Mouse (Mus musculus) small intestine, adult 2 months (tissue): ENCODE results near the gene Polg2. TPM values are rescaled to one million over a fixed set of nuclear protein-coding genes. Genes with fewer than 3 reads are reported as not detected.

Experiments
- H3K27ac ChIP-seq: fragments of 200-500 bp; 2 replicates; pipeline ENCODE4 v1.5.1; 2012; ENCODE audit warnings: low read depth, low read length, control low read depth, inconsistent platforms; ENCODE audit not compliant: insufficient read depth
- H3K27me3 ChIP-seq: fragments of 200-500 bp; 2 replicates; pipeline ENCODE4 v1.6.1; 2012; ENCODE audit warnings: mild to moderate bottlenecking, moderate library complexity, low read length, inconsistent platforms; ENCODE audit not compliant: control insufficient read depth, insufficient read depth
- H3K36me3 ChIP-seq: fragments of 200-500 bp; 2 replicates; pipeline ENCODE4 v1.6.1; 2012; ENCODE audit warnings: mild to moderate bottlenecking, low read length, control low read depth, inconsistent platforms; ENCODE audit not compliant: control insufficient read depth, insufficient read depth
- H3K4me1 ChIP-seq: fragments of 200-500 bp; 2 replicates; pipeline ENCODE4 v1.6.1; 2012; ENCODE audit warnings: low read length, inconsistent platforms, mixed read lengths; ENCODE audit not compliant: control insufficient read depth, insufficient read depth, insufficient read length
- H3K4me3 ChIP-seq: fragments of 200-500 bp; 2 replicates; pipeline ENCODE4 v1.5.1; 2012; ENCODE audit warnings: low read depth, mild to moderate bottlenecking, control low read depth, inconsistent platforms, low read length, moderate library complexity
- CTCF ChIP-seq: fragments of 200-500 bp; IDR thresholded peaks from 2 replicates; pipeline ENCODE4 v1.5.1; 2012; ENCODE audit warnings: low read depth, mild to moderate bottlenecking, control low read depth, inconsistent platforms, low read length, moderate library complexity, mixed read lengths; ENCODE audit not compliant: insufficient replicate concordance, insufficient read length; ENCODE audit errors: extremely low read depth
- POLR2A ChIP-seq: fragments of 200-500 bp; IDR thresholded peaks from 2 replicates; pipeline ENCODE4 v1.6.1; 2012; ENCODE audit warnings: low read depth, mild to moderate bottlenecking, control low read depth, inconsistent platforms, low read length, moderate library complexity
- WGBS: fragments of 180-500 bp; shearing (Covaris S2); methylation state at CpG from one replicate; pipeline ENCODE4 v1.1.7; 2018; 5-methylcytosine and 5-hydroxymethylcytosine counted together
- polyA plus RNA-seq: library from polyadenylated mRNA; depleted of rRNA; stranded (reverse); fragments of >200 nt; gene quantifications from 2 replicates; pipeline ENCODE4 v1.2.3, GENCODE M21; 2012

Polg2 gene
- polyA plus RNA-seq, 1 experiment = 11.0 TPM

- Histone ChIP-seq H3K27ac (peak overlapping the region; percentile 98), H3K4me3 (peak overlapping the region; percentile 82), H3K36me3 (peaks cover 32% of the 10 kb centered on the region), H3K4me1 (peaks cover 2% of the 10 kb centered on the region; the same call in 1 of the 2 replicates), H3K27me3 (no peaks in the 10 kb centered on the region)
- no peak for TF ChIP-seq POLR2A
- no peak for TF ChIP-seq CTCF
- under 1% methylated on average over 6 of the region's 6 CpGs for WGBS
Observed at GRCm38 (mm10) chr11:106789649-106790048, 10.3 kb upstream of the Polg2 start.

DNA sequence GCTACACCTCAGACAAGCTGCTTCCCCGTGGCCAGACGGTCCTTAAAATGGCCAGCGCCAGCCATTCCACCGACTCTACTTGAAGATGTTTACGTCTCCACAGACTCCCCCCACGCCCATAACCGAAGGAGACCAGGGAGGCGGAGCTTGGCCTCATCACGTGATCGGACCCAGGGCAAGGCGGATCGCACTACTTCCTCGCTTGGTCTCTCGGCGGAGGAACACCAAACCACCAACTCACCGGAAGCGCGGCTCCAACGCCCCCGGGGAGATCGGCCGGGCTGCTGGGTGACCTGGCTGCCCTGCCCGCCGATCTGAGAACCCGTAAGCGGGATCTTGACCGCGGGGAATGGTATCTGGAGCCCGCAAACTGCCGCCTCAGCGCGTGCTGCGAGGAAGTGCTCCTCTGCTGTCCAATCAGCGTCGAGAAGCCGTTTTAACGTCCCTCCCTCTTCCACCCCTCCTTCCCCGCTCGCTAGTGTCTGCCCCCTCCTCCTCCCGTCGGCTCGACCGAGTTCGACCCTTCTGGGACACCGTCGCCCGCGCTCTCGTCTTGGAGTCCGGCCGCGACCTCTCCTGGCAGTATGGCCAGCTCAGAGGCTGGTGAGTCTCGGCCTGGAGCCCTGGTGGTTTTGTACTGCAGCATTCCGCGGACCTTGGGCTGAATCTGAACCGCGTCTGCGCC, 9.6 kb upstream of the Polg2 start, which contains the start of the genes Ddx5 and Cep95:
Ddx5 (minus strand) TSS at position 411 of the 685 bp plus-strand sequence.
Cep95 (plus strand) TSS at position 478 of the 685 bp plus-strand sequence.
- WGBS = under 1% methylated on average over 58 of the region's 58 CpGs
- peak within 1 kb of the TSS; percentile 82 for H3K4me3 ChIP-seq
- H3K4me1 ChIP-seq = peaks cover 2% of the 10 kb centered on the region; the same call in 1 of the 2 replicates
- TF ChIP-seq POLR2A (peak; percentile 41; the same call in 1 of the 2 replicates), CTCF (no peak)
- peaks cover 33% of the 10 kb centered on the region for H3K36me3 ChIP-seq
- H3K27me3 ChIP-seq = no peaks in the 10 kb centered on the region
- peak within 1 kb of the TSS; percentile 98 for H3K27ac ChIP-seq

DNA sequence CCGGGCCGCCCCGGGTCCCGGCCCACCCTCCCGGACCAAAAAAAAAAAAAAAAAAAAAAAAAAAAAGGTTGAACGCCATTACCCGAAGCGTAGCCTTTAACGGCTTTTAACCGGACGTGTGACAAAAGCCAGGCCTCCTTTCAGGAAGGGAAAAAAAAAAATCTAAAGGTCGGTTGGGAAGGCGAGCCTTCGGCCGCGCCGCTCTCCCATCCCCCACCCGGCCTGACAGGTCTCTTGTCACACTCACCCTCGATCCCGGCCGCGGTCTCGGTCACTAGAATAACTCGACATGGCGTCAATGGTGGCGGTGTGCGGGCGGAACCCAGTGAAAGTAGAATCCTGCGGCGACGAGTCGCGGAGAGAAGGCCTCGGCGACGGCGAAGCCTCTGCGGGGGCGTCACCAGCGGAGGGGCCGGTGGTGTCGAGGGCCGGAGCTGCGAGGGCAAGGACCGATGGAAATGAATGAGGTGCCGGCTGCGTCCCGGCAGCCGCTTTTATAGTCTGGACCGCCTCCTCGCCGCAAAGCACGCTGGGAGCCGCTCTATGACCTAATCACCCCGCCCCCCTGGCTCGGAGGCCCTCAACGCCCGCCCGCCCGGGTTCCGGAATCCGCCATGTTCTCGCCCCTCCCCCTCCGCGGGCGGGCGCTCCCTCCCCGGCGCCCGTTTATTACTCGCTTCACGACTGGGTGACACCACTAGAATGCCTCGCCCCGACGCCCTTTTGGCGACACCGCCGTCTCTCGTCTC, 8.9 kb upstream of the Polg2 start:
- under 1% methylated on average over 78 of the region's 79 CpGs for WGBS
- Histone ChIP-seq H3K36me3 (peaks cover 39% of the 10 kb centered on the region), H3K27ac (peak overlapping the region; percentile 98), H3K27me3 (no peaks in the 10 kb centered on the region), H3K4me3 (peak overlapping the region; percentile 82), H3K4me1 (peaks cover 2% of the 10 kb centered on the region; the same call in 1 of the 2 replicates)
- TF ChIP-seq CTCF = no peak
- TF ChIP-seq POLR2A = peak; percentile 99

- under 1% methylated on average over 65 of the region's 65 CpGs for WGBS
- H3K27me3 ChIP-seq = no peaks in the 10 kb centered on the region
- H3K27ac ChIP-seq = peak overlapping the region; percentile 86
- H3K4me3 ChIP-seq = peak overlapping the region; percentile 82
- peaks cover 2% of the 10 kb centered on the region; the same call in 1 of the 2 replicates for H3K4me1 ChIP-seq
- peaks cover 43% of the 10 kb centered on the region for H3K36me3 ChIP-seq
- peak; percentile 64; the same call in 1 of the 2 replicates for TF ChIP-seq POLR2A
- no peak for TF ChIP-seq CTCF
Observed at GRCm38 (mm10) chr11:106787131-106788025, 8.0 kb upstream of the Polg2 start.

DNA sequence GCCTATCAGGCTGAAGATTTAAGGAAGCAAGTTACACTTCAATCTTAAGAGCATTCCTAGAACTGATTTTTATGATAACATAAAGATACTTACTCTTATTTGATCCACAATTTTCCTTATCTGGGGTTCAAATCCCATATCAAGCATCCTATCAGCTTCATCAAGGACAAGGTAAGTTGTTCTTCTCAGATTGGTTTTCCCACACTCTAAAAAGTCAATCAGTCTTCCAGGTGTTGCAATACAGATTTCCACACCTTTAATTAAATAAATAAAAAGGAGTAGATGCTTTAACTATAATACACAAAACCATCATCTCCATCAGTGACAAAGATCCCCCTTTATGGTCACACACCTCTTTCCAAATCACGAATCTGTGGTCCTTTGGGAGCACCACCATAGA, 5.7 kb upstream of the Polg2 start:
- Histone ChIP-seq H3K27me3 (no peaks in the 10 kb centered on the region), H3K36me3 (peaks cover 58% of the 10 kb centered on the region), H3K27ac (no peak overlapping the region), H3K4me1 (peaks cover 2% of the 10 kb centered on the region; the same call in 1 of the 2 replicates), H3K4me3 (no peak overlapping the region)
- WGBS = 43% methylated on average over 1 of the region's 1 CpGs
- TF ChIP-seq CTCF (no peak), POLR2A (no peak)

- TF ChIP-seq CTCF (no peak), POLR2A (no peak)
- WGBS = 56% methylated on average over 2 of the region's 2 CpGs
- Histone ChIP-seq H3K4me1 (no peaks in the 10 kb centered on the region), H3K4me3 (no peak overlapping the region), H3K27me3 (no peaks in the 10 kb centered on the region), H3K27ac (no peak overlapping the region), H3K36me3 (peaks cover 60% of the 10 kb centered on the region)
Observed at GRCm38 (mm10) chr11:106784476-106784875, 5.1 kb upstream of the Polg2 start.
